Mouse (Mus musculus) stomach, embryonic 14.5 days (tissue): Measurements from ENCODE around the gene Nabp2. TPM values are rescaled to one million over a fixed set of nuclear protein-coding genes. Genes with fewer than 3 reads are reported as not detected.

Experiments used
- ATAC-seq: fragments of 200-750 bp; cut with Nextera tagmentation; 2 replicates; pipeline ENCODE4 v1.8.0; 2017; ENCODE audit warnings: low read depth, moderate TSS enrichment; ENCODE audit not compliant: insufficient number of reproducible peaks, insufficient read depth, low FRiP score
- H3K27ac ChIP-seq: fragments of 300-500 bp; sonication (generic); 2 replicates; pipeline ENCODE4 v1.5.1; 2014; ENCODE audit warnings: mild to moderate bottlenecking, low read length, moderate library complexity, mixed read lengths
- H3K27me3 ChIP-seq: fragments of 300-500 bp; sonication (generic); 2 replicates; pipeline ENCODE4 v1.6.1; 2014; ENCODE audit warnings: low read length, control low read depth, mixed read lengths; ENCODE audit not compliant: control insufficient read depth, insufficient read depth
- H3K36me3 ChIP-seq: fragments of 300-500 bp; sonication (generic); 2 replicates; pipeline ENCODE4 v1.6.1; 2014; ENCODE audit warnings: mild to moderate bottlenecking, control low read depth, low read length, moderate library complexity, mixed read lengths; ENCODE audit not compliant: control insufficient read depth, insufficient read depth
- H3K4me1 ChIP-seq: fragments of 300-500 bp; sonication (generic); 2 replicates; pipeline ENCODE4 v1.6.1; 2014; ENCODE audit warnings: low read length, control low read depth, mixed read lengths; ENCODE audit not compliant: control insufficient read depth, insufficient read depth
- H3K4me2 ChIP-seq: fragments of 300-500 bp; sonication (generic); replicated peaks from 2 replicates; pipeline ENCODE4 v1.6.1; 2014; ENCODE audit warnings: low read depth, low read length, control low read depth
- H3K4me3 ChIP-seq: fragments of 300-500 bp; sonication (generic); 2 replicates; pipeline ENCODE4 v1.5.1; 2014; ENCODE audit warnings: low read depth, low read length, control low read depth
- H3K9ac ChIP-seq: fragments of 300-500 bp; sonication (generic); replicated peaks from 2 replicates; pipeline ENCODE4 v1.6.1; 2014; ENCODE audit warnings: low read depth, mild to moderate bottlenecking, control low read depth, low read length, moderate library complexity, mixed read lengths
- H3K9me3 ChIP-seq: fragments of 300-500 bp; sonication (generic); 2 replicates; pipeline ENCODE4 v1.6.1; 2016; ENCODE audit warnings: low read depth, low read length, control low read depth; ENCODE audit not compliant: control insufficient read depth
- WGBS: fragments of 180-500 bp; shearing (Covaris S2); extraction: QIAGEN DNeasy Blood & Tissue Kit; methylation state at CpG from one replicate; pipeline ENCODE4 v1.1.7; 2014; 5-methylcytosine and 5-hydroxymethylcytosine counted together
- polyA plus RNA-seq: library from polyadenylated mRNA; unstranded; fragments of >200 nt; fragmentation: Nextera tagmentation; extraction: Ambion mirVana; gene quantifications from 2 replicates; pipeline ENCODE4 v1.2.1, GENCODE M21; 2014

Gene Nabp2
- polyA plus RNA-seq, 1 experiment from 2014 or later = 86.7 TPM

GRCm38 (mm10) chr10:128435873-128436272, 24.6 kb upstream of the Nabp2 start:
- H3K27me3 ChIP-seq = no peaks in the 10 kb centered on the region
- WGBS = 87% methylated on average over 5 of the region's 5 CpGs
- no peak for ATAC-seq
- no peak overlapping the region for H3K9ac ChIP-seq
- no peaks in the 10 kb centered on the region for H3K9me3 ChIP-seq
- H3K4me2 ChIP-seq = no peak overlapping the region
- H3K36me3 ChIP-seq = peaks cover 58% of the 10 kb centered on the region
- no peaks in the 10 kb centered on the region for H3K4me1 ChIP-seq
- H3K4me3 ChIP-seq = no peak overlapping the region
- H3K27ac ChIP-seq = no peak overlapping the region

- Histone ChIP-seq H3K27ac (no peak overlapping the region), H3K4me3 (no peak overlapping the region), H3K36me3 (peaks cover 61% of the 10 kb centered on the region), H3K27me3 (no peaks in the 10 kb centered on the region), H3K4me1 (no peaks in the 10 kb centered on the region), H3K4me2 (no peak overlapping the region), H3K9me3 (no peaks in the 10 kb centered on the region), H3K9ac (no peak overlapping the region)
- ATAC-seq = 0 out of 2 replicates have a peak, but pooled peaks have one; percentile 6
- 87% methylated on average over 17 of the region's 17 CpGs for WGBS
These were observed 24.0 kb upstream of the Nabp2 start for GRCm38 (mm10) chr10:128435186-128435823.

- no peak for ATAC-seq
- no peak overlapping the region for H3K27ac ChIP-seq
- H3K9me3 ChIP-seq = no peaks in the 10 kb centered on the region
- H3K27me3 ChIP-seq = no peaks in the 10 kb centered on the region
- H3K4me3 ChIP-seq = no peak overlapping the region
- H3K4me1 ChIP-seq = no peaks in the 10 kb centered on the region
- H3K36me3 ChIP-seq = peaks cover 65% of the 10 kb centered on the region
- H3K9ac ChIP-seq = no peak overlapping the region
- H3K4me2 ChIP-seq = no peak overlapping the region
- WGBS = 79% methylated on average over 10 of the region's 10 CpGs
These were observed 23.4 kb upstream of the Nabp2 start for GRCm38 (mm10) chr10:128434681-128435080.

GRCm38 (mm10) chr10:128433417-128433816, 22.1 kb upstream of the Nabp2 start:
- Histone ChIP-seq H3K4me3 (no peak overlapping the region), H3K9me3 (no peaks in the 10 kb centered on the region), H3K9ac (no peak overlapping the region), H3K36me3 (peaks cover 65% of the 10 kb centered on the region), H3K4me1 (no peaks in the 10 kb centered on the region), H3K27me3 (no peaks in the 10 kb centered on the region), H3K27ac (no peak overlapping the region), H3K4me2 (no peak overlapping the region)
- 94% methylated on average over 2 of the region's 2 CpGs for WGBS
- no peak for ATAC-seq

GRCm38 (mm10) chr10:128429454-128429853, 18.2 kb upstream of the Nabp2 start:
- no peak overlapping the region for H3K27ac ChIP-seq
- peaks cover 34% of the 10 kb centered on the region for H3K36me3 ChIP-seq
- H3K4me2 ChIP-seq = no peak overlapping the region
- WGBS = 70% methylated on average over 4 of the region's 4 CpGs
- ATAC-seq = no peak
- no peak overlapping the region for H3K4me3 ChIP-seq
- H3K9me3 ChIP-seq = no peaks in the 10 kb centered on the region
- H3K9ac ChIP-seq = no peak overlapping the region
- H3K27me3 ChIP-seq = no peaks in the 10 kb centered on the region
- no peaks in the 10 kb centered on the region for H3K4me1 ChIP-seq

GRCm38 (mm10) chr10:128429052-128429451, 17.8 kb upstream of the Nabp2 start:
- H3K9ac ChIP-seq = no peak overlapping the region
- WGBS = 88% methylated on average over 5 of the region's 5 CpGs
- H3K4me1 ChIP-seq = no peaks in the 10 kb centered on the region
- H3K27ac ChIP-seq = no peak overlapping the region
- H3K9me3 ChIP-seq = no peaks in the 10 kb centered on the region
- H3K4me3 ChIP-seq = no peak overlapping the region
- no peak for ATAC-seq
- no peak overlapping the region for H3K4me2 ChIP-seq
- peaks cover 34% of the 10 kb centered on the region for H3K36me3 ChIP-seq
- no peaks in the 10 kb centered on the region for H3K27me3 ChIP-seq

GRCm38 (mm10) chr10:128425260-128425659, 14.0 kb upstream of the Nabp2 start:
- H3K4me3 ChIP-seq = no peak overlapping the region
- H3K4me1 ChIP-seq = no peaks in the 10 kb centered on the region
- no peak for ATAC-seq
- H3K27me3 ChIP-seq = no peaks in the 10 kb centered on the region
- H3K36me3 ChIP-seq = peaks cover 37% of the 10 kb centered on the region
- 82% methylated on average over 3 of the region's 3 CpGs for WGBS
- H3K4me2 ChIP-seq = no peak overlapping the region
- no peak overlapping the region for H3K27ac ChIP-seq
- no peaks in the 10 kb centered on the region for H3K9me3 ChIP-seq
- H3K9ac ChIP-seq = no peak overlapping the region

- H3K4me3 ChIP-seq = no peak overlapping the region
- no peak overlapping the region for H3K4me2 ChIP-seq
- no peak for ATAC-seq
- no peak overlapping the region for H3K27ac ChIP-seq
- 27% methylated on average over 7 of the region's 7 CpGs for WGBS
- no peak overlapping the region for H3K9ac ChIP-seq
- H3K36me3 ChIP-seq = peaks cover 31% of the 10 kb centered on the region
- H3K9me3 ChIP-seq = no peaks in the 10 kb centered on the region
- no peaks in the 10 kb centered on the region for H3K27me3 ChIP-seq
- H3K4me1 ChIP-seq = no peaks in the 10 kb centered on the region
These were observed 13.3 kb upstream of the Nabp2 start for GRCm38 (mm10) chr10:128424604-128425003.

- peaks cover 25% of the 10 kb centered on the region; the same call in 1 of the 2 replicates for H3K36me3 ChIP-seq
- ATAC-seq = no peak
- no peaks in the 10 kb centered on the region for H3K27me3 ChIP-seq
- H3K4me3 ChIP-seq = no peak overlapping the region
- no peak overlapping the region for H3K27ac ChIP-seq
- no peak overlapping the region for H3K9ac ChIP-seq
- 67% methylated on average over 5 of the region's 5 CpGs for WGBS
- H3K4me2 ChIP-seq = no peak overlapping the region
- H3K4me1 ChIP-seq = no peaks in the 10 kb centered on the region
- H3K9me3 ChIP-seq = no peaks in the 10 kb centered on the region
These were observed 11.1 kb upstream of the Nabp2 start for GRCm38 (mm10) chr10:128422426-128422825.
